Mouse (Mus musculus): ENCODE results near the gene Borcs8. TPM values are rescaled to one million over a fixed set of nuclear protein-coding genes. Genes with fewer than 3 reads are reported as not detected.

Gene Borcs8
- polyA plus RNA-seq, 1 experiment from 2014 or later, result 30.5 TPM

DNA sequence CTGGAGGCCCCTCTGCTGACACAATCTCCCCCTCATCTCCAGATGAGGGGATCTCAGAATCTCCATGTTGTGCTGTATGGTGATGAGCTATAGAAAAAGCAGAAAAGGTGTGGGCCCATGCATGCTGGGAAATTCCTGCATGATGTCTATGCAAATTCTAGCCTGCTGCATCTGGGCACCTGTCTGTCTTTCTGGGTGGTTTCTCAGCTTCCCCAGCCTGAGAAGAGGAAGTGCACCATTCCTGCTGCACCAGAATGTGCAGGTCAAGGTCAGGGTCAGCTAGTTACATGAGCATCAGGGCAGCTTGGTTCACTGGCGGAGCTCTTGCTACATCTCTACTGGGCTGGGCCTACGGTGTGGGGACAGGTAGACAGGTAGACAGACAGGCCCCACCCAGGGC lies 28.8 kb upstream of the Borcs8 start:
- 74% methylated on average over 2 of the region's 2 CpGs for WGBS

DNA sequence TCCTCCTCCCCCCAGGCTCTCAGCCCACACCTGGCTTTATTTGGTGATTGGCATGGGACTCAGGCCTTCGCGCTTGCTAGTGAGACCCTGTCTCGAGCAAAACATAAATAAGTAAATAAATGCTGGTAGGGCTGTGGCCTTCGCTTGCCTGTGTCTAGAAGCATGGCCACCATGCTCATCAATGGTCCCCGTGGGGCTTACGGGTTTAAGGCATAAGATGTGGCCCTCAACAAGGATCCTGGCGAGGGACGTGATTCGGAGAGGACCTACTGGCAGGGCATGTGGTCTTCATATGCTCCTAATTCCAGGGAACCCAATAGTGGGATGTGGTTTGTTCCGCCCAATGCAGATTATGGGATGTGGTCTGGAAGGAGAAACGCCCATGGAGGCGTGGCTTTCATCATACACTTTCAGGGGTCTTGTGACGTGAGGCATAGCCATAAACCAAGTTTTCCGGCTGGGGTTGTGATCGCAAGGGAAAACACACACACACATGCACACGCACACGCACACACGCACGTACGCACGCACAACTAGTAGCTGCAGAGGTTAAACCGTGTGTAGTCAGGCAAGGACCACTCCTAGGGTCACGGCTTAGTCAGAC lies 28.0 kb upstream of the Borcs8 start:
- Histone ChIP-seq H3K4me3 (ENCODE audit: low read depth, low read length) (no peak overlapping the region), H3K9ac (ENCODE audit: low read length) (no peak overlapping the region), H3K9me3 (ENCODE audit: control insufficient read depth, low read length) (no peaks in the 10 kb centered on the region), H3K4me2 (replicated peaks; ENCODE audit: low read depth) (no peak overlapping the region), H3K27me3 (ENCODE audit: control insufficient read depth, insufficient read depth, low read length) (peaks cover 13% of the 10 kb centered on the region; the same call in 1 of the 2 replicates), H3K27ac (replicated peaks) (no peak overlapping the region), H3K36me3 (ENCODE audit: control insufficient read depth, insufficient read depth, low read length) (no peaks in the 10 kb centered on the region), H3K4me1 (replicated peaks; ENCODE audit: control insufficient read depth, insufficient read depth) (no peaks in the 10 kb centered on the region)
- no peak for TF ChIP-seq EP300 (optimal IDR thresholded peaks at IDR 0.05)
- no peak for TF ChIP-seq CTCF (IDR thresholded peaks at IDR 0.05; ENCODE audit: low read depth)
- DNase-seq (ENCODE audit: low spot score) (no peak), ATAC-seq (ENCODE audit: low FRiP score, low TSS enrichment) (peak; percentile 57; the same call in 1 of the 2 replicates)
- 48% methylated on average over 23 of the region's 23 CpGs for WGBS

More for the DNA sequence above, 28.8 kb upstream of the Borcs8 start:
- ATAC-seq (ENCODE audit: low FRiP score, low TSS enrichment) (no peak), DNase-seq (ENCODE audit: low spot score) (no peak)
- no peak overlapping the region for H3K27ac ChIP-seq (replicated peaks)
- no peak for TF ChIP-seq CTCF (IDR thresholded peaks at IDR 0.05; ENCODE audit: low read depth)
- no peak for TF ChIP-seq EP300 (optimal IDR thresholded peaks at IDR 0.05)
- H3K4me2 ChIP-seq (replicated peaks; ENCODE audit: low read depth), result no peak overlapping the region
- no peak overlapping the region for H3K9ac ChIP-seq (ENCODE audit: low read length)
- H3K9me3 ChIP-seq (ENCODE audit: control insufficient read depth, low read length), result no peaks in the 10 kb centered on the region
- H3K4me3 ChIP-seq (ENCODE audit: low read depth, low read length), result no peak overlapping the region
- H3K27me3 ChIP-seq (ENCODE audit: control insufficient read depth, insufficient read depth, low read length), result peaks cover 13% of the 10 kb centered on the region; the same call in 1 of the 2 replicates
- H3K36me3 ChIP-seq (ENCODE audit: control insufficient read depth, insufficient read depth, low read length), result no peaks in the 10 kb centered on the region
- no peaks in the 10 kb centered on the region for H3K4me1 ChIP-seq (replicated peaks; ENCODE audit: control insufficient read depth, insufficient read depth)

DNA sequence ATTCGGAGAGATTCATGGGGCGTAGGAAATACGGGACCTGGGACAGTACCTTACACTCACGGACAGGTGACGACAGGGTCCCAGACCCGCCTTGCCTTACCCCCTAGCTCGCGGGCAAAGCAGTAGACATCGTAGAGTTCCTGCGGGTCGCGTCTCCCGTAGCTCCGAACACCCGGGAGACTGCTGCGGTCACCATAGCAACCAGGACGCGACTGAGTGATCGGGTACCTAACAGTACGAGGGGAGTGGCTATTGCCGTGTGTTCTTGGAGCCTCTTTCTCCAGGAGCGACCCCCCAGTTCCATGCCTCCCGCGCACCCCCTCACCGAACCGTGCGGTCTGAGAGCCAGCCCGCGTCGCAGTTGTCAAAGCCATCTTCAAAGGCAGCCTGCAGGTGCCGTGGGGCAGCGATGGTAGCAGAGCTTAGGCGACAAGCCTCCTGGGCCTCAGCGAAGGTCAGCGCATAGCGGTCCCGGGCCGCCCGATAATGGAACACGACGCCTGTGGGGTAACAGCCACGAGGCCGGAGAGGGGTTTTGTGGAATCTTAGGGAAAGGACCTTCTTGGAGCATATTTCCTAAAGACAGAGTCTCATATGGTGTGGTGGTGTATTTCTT lies 26.8 kb upstream of the Borcs8 start:
- H3K27ac ChIP-seq (replicated peaks), result no peak overlapping the region
- WGBS, result 8% methylated on average over 43 of the region's 43 CpGs
- ATAC-seq (ENCODE audit: low FRiP score, low TSS enrichment) (no peak), DNase-seq (ENCODE audit: low spot score) (no peak)
- no peaks in the 10 kb centered on the region for H3K36me3 ChIP-seq (ENCODE audit: control insufficient read depth, insufficient read depth, low read length)
- H3K9ac ChIP-seq (ENCODE audit: low read length), result no peak overlapping the region
- TF ChIP-seq CTCF (IDR thresholded peaks at IDR 0.05; ENCODE audit: low read depth), result no peak
- no peak for TF ChIP-seq EP300 (optimal IDR thresholded peaks at IDR 0.05)
- no peak overlapping the region for H3K4me2 ChIP-seq (replicated peaks; ENCODE audit: low read depth)
- peaks cover 13% of the 10 kb centered on the region; the same call in 1 of the 2 replicates for H3K27me3 ChIP-seq (ENCODE audit: control insufficient read depth, insufficient read depth, low read length)
- H3K4me1 ChIP-seq (replicated peaks; ENCODE audit: control insufficient read depth, insufficient read depth), result no peaks in the 10 kb centered on the region
- no peaks in the 10 kb centered on the region for H3K9me3 ChIP-seq (ENCODE audit: control insufficient read depth, low read length)
- no peak overlapping the region for H3K4me3 ChIP-seq (ENCODE audit: low read depth, low read length)

DNA sequence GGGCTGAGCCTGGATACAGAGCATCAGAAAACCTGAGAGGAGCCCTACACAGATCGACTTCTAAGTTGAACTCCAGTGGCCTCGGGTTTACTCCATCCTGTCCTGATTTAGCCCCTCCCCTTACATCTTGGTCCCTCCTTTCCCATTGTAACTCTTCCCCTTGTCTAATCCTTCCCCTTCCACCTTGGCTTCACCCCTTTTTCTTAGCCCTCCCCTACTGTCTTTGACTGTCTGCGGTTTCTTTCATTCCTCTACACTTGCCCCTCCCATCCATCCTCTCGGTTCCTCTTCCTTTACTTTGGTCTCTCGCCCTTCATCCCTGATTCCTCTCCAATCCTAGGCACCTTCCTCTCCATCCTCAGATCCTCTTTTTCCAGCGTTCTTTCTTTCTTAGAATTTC lies 24.8 kb upstream of the Borcs8 start:
- ATAC-seq (ENCODE audit: low FRiP score, low TSS enrichment), result no peak

DNA sequence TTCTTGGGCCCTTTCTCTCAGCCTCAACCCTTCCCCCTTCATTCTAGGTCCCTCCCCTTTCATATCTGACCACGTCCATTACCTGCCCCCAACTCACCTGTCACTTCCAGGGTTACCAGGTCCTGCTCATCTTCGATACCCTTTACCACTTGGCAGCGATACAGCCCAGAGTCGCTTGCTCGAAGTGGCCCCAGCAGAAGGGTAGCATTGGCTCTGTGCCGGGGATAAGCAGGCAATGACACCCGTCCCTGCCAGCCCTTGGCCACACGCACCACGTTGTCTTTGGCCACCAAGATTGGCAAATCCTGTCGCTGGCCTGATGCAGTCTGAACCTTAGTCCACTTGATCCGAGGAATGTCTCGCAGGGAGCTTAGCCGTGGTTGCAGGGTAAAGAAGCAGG lies 24.4 kb upstream of the Borcs8 start:
- Histone ChIP-seq H3K36me3 (ENCODE audit: control insufficient read depth, insufficient read depth, low read length) (no peaks in the 10 kb centered on the region), H3K9ac (ENCODE audit: low read length) (no peak overlapping the region), H3K4me2 (replicated peaks; ENCODE audit: low read depth) (no peak overlapping the region), H3K9me3 (ENCODE audit: control insufficient read depth, low read length) (no peaks in the 10 kb centered on the region), H3K4me3 (ENCODE audit: low read depth, low read length) (no peak overlapping the region), H3K27ac (replicated peaks) (no peak overlapping the region), H3K27me3 (ENCODE audit: control insufficient read depth, insufficient read depth, low read length) (peaks cover 13% of the 10 kb centered on the region; the same call in 1 of the 2 replicates), H3K4me1 (replicated peaks; ENCODE audit: control insufficient read depth, insufficient read depth) (no peaks in the 10 kb centered on the region)
- DNase-seq (ENCODE audit: low spot score) (no peak), ATAC-seq (ENCODE audit: low FRiP score, low TSS enrichment) (no peak)
- 63% methylated on average over 13 of the region's 13 CpGs for WGBS
- TF ChIP-seq CTCF (IDR thresholded peaks at IDR 0.05; ENCODE audit: low read depth), result no peak
- no peak for TF ChIP-seq EP300 (optimal IDR thresholded peaks at IDR 0.05)

More for the DNA sequence above, 24.8 kb upstream of the Borcs8 start:
- no peak overlapping the region for H3K4me3 ChIP-seq (ENCODE audit: low read depth, low read length)
- no peak overlapping the region for H3K27ac ChIP-seq (replicated peaks)
- peaks cover 13% of the 10 kb centered on the region; the same call in 1 of the 2 replicates for H3K27me3 ChIP-seq (ENCODE audit: control insufficient read depth, insufficient read depth, low read length)
- no peak for DNase-seq (ENCODE audit: low spot score)
- H3K36me3 ChIP-seq (ENCODE audit: control insufficient read depth, insufficient read depth, low read length), result no peaks in the 10 kb centered on the region
- H3K4me1 ChIP-seq (replicated peaks; ENCODE audit: control insufficient read depth, insufficient read depth), result no peaks in the 10 kb centered on the region
- no peaks in the 10 kb centered on the region for H3K9me3 ChIP-seq (ENCODE audit: control insufficient read depth, low read length)
- no peak overlapping the region for H3K9ac ChIP-seq (ENCODE audit: low read length)
- TF ChIP-seq EP300 (optimal IDR thresholded peaks at IDR 0.05) (no peak), CTCF (IDR thresholded peaks at IDR 0.05; ENCODE audit: low read depth) (no peak)
- 28% methylated on average over 6 of the region's 6 CpGs for WGBS
- no peak overlapping the region for H3K4me2 ChIP-seq (replicated peaks; ENCODE audit: low read depth)

DNA sequence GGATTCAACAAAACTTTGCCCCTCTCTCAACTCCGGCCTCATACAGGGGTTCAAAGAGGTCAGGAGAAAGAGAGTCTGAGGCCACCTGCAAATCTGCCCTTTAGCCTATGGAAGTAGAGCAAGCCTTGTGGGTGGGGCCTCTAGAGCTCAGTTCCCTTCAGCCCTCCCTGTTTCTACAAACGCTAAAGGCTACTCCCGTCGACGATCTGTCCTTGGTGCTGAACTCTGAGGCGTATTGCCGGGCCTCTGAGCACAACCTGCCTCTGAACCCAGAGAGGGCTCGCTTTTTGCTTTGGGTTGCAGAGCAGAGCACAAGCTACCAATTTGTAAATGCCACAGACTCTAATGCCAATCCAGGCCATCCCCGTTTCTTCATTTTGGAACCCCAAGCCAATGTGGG lies 21.7 kb upstream of the Borcs8 start:
- WGBS, result 5% methylated on average over 9 of the region's 9 CpGs
- no peak for ATAC-seq (ENCODE audit: low FRiP score, low TSS enrichment)
- H3K27me3 ChIP-seq (ENCODE audit: control insufficient read depth, insufficient read depth, low read length), result peaks cover 6% of the 10 kb centered on the region; the same call in 1 of the 2 replicates

More for the DNA sequence above, 21.7 kb upstream of the Borcs8 start:
- no peaks in the 10 kb centered on the region for H3K4me1 ChIP-seq (replicated peaks; ENCODE audit: control insufficient read depth, insufficient read depth)
- H3K4me2 ChIP-seq (replicated peaks; ENCODE audit: low read depth), result no peak overlapping the region
- no peaks in the 10 kb centered on the region for H3K36me3 ChIP-seq (ENCODE audit: control insufficient read depth, insufficient read depth, low read length)
- DNase-seq (ENCODE audit: low spot score), result peak; percentile 65
- no peak overlapping the region for H3K27ac ChIP-seq (replicated peaks)
- H3K9ac ChIP-seq (ENCODE audit: low read length), result no peak overlapping the region
- no peak for TF ChIP-seq EP300 (optimal IDR thresholded peaks at IDR 0.05)
- TF ChIP-seq CTCF (IDR thresholded peaks at IDR 0.05; ENCODE audit: low read depth), result no peak
- no peak overlapping the region for H3K4me3 ChIP-seq (ENCODE audit: low read depth, low read length)
- no peaks in the 10 kb centered on the region for H3K9me3 ChIP-seq (ENCODE audit: control insufficient read depth, low read length)

All from stomach, postnatal 0 days (tissue).